15 mouse cellular contexts compared by ENCODE assay signal in the genomic region with DNA sequence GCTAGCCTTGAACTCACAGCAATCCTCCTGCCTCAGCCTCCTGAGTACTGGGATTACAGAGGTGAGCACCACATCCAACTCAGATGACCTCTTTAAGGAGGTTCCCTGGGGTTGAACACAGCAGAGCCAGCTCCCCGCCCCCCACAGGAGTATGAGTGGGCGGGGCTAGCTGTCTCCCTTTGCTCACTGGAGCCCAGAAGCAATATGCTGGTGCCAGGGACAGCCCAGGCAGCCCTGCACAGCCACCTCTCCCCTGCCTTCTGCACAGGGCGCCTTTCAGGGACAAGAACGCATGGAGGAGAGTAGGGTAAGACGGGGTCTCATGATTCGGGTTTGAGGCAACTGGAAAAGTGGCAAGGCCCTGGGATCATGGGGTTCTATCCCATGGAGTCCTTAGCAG. TPM values are rescaled to one million over a fixed set of nuclear protein-coding genes. Genes with fewer than 3 reads are reported as not detected.
"Had no signal": no experiment of that assay in that cellular context is flagged by ENCODE, and none has a peak within 500 bp of the region (broad histone marks: within the 10 kb centered on the region; RNA-seq: fewer than 3 reads in every experiment).

No protein-coding gene starts in this region.

- H3K27ac ChIP-seq: kidney, postnatal 0 days; limb, embryonic 13.5 days; liver, embryonic 14.5 days; midbrain, embryonic 12.5 days; neural tube, embryonic 15.5 days had no signal

- H3K27me3 ChIP-seq: neural tube, embryonic 15.5 days had no signal

- H3K4me3 ChIP-seq: limb, embryonic 13.5 days; midbrain, embryonic 12.5 days; myocyte; neural tube, embryonic 15.5 days had no signal

- DNase-seq: kidney, postnatal 4 days; left cerebral cortex, postnatal 4 days; lung, adult 18-20 months; right cerebral cortex, adult 18-20 months; right cerebral cortex, postnatal 25 days; thymus, adult 18-20 months; thymus, postnatal 14 days had no signal

- H3K9ac ChIP-seq: limb, embryonic 13.5 days; liver, embryonic 14.5 days; midbrain, embryonic 12.5 days; neural tube, embryonic 15.5 days had no signal

- H3K4me1 ChIP-seq: midbrain, embryonic 12.5 days had no signal

- H3K36me3 ChIP-seq: limb, embryonic 13.5 days had no signal

RNA-seq across cellular contexts. Expression of a gene that starts 38.6 kb away (rescaled TPM):
- total RNA-seq: liver, adult 2 months; megakaryocyte-erythroid progenitor cell, adult 5-6 weeks had no signal
- polyA plus RNA-seq: liver, adult 2 months had no signal
